Mouse (Mus musculus): ENCODE measurements at regions not wholly inside any gene's neighbourhood (a gene's known extent, or its start where the extent isn't known, plus 50 kb on each side); places are given as distances from the start of the nearest gene placed in this dataset.

- no peak for TF ChIP-seq POLR2A (IDR thresholded peaks at IDR 0.05; ENCODE audit: borderline replicate concordance, extremely low read depth, insufficient read depth, insufficient read length, poor library complexity, severe bottlenecking)
- TF ChIP-seq CTCF (IDR thresholded peaks at IDR 0.05; ENCODE audit: borderline replicate concordance, extremely low read depth, insufficient read depth, insufficient read length), result peak; percentile 59; the same call in 1 of the 2 replicates
- DNase-seq (ENCODE audit: low read depth), result peak; percentile 40
These were observed 123.8 kb downstream of the Sec61b start for GRCm38 (mm10) chr4:47598216-47598615.

- no peak for DNase-seq (ENCODE audit: low read depth)
- TF ChIP-seq CTCF (IDR thresholded peaks at IDR 0.05; ENCODE audit: borderline replicate concordance, extremely low read depth, insufficient read depth, insufficient read length) (no peak), POLR2A (IDR thresholded peaks at IDR 0.05; ENCODE audit: borderline replicate concordance, extremely low read depth, insufficient read depth, insufficient read length, poor library complexity, severe bottlenecking) (no peak)
These were observed 127.0 kb downstream of the Sec61b start for GRCm38 (mm10) chr4:47601301-47602070.

GRCm38 (mm10) chr4:47603378-47603777 lies 128.9 kb downstream of the Sec61b start:
- DNase-seq (ENCODE audit: low read depth), result no peak
- TF ChIP-seq CTCF (IDR thresholded peaks at IDR 0.05; ENCODE audit: borderline replicate concordance, extremely low read depth, insufficient read depth, insufficient read length) (no peak), POLR2A (IDR thresholded peaks at IDR 0.05; ENCODE audit: borderline replicate concordance, extremely low read depth, insufficient read depth, insufficient read length, poor library complexity, severe bottlenecking) (no peak)

- DNase-seq (ENCODE audit: low read depth), result peak; percentile 53
- TF ChIP-seq POLR2A (IDR thresholded peaks at IDR 0.05; ENCODE audit: borderline replicate concordance, extremely low read depth, insufficient read depth, insufficient read length, poor library complexity, severe bottlenecking), result no peak
These were observed 129.5 kb downstream of the Sec61b start for GRCm38 (mm10) chr4:47603847-47604397.

- TF ChIP-seq POLR2A (IDR thresholded peaks at IDR 0.05; ENCODE audit: borderline replicate concordance, extremely low read depth, insufficient read depth, insufficient read length, poor library complexity, severe bottlenecking), result no peak
- no peak for TF ChIP-seq CTCF (IDR thresholded peaks at IDR 0.05; ENCODE audit: borderline replicate concordance, extremely low read depth, insufficient read depth, insufficient read length)
- DNase-seq (ENCODE audit: low read depth), result no peak
These were observed 131.2 kb downstream of the Sec61b start for GRCm38 (mm10) chr4:47605676-47606075.

GRCm38 (mm10) chr4:47608673-47609072 lies 134.2 kb downstream of the Sec61b start:
- DNase-seq (ENCODE audit: low read depth), result peak; percentile 92
- TF ChIP-seq POLR2A (IDR thresholded peaks at IDR 0.05; ENCODE audit: borderline replicate concordance, extremely low read depth, insufficient read depth, insufficient read length, poor library complexity, severe bottlenecking) (no peak), CTCF (IDR thresholded peaks at IDR 0.05; ENCODE audit: borderline replicate concordance, extremely low read depth, insufficient read depth, insufficient read length) (no peak)

- peak; percentile 38 for DNase-seq (ENCODE audit: low read depth)
- TF ChIP-seq POLR2A (IDR thresholded peaks at IDR 0.05; ENCODE audit: borderline replicate concordance, extremely low read depth, insufficient read depth, insufficient read length, poor library complexity, severe bottlenecking) (no peak), CTCF (IDR thresholded peaks at IDR 0.05; ENCODE audit: borderline replicate concordance, extremely low read depth, insufficient read depth, insufficient read length) (no peak)
These were observed 136.5 kb downstream of the Sec61b start for GRCm38 (mm10) chr4:47610913-47611312.

- TF ChIP-seq POLR2A (IDR thresholded peaks at IDR 0.05; ENCODE audit: borderline replicate concordance, extremely low read depth, insufficient read depth, insufficient read length, poor library complexity, severe bottlenecking) (no peak), CTCF (IDR thresholded peaks at IDR 0.05; ENCODE audit: borderline replicate concordance, extremely low read depth, insufficient read depth, insufficient read length) (no peak)
- DNase-seq (ENCODE audit: low read depth), result no peak
These were observed 142.1 kb downstream of the Sec61b start for GRCm38 (mm10) chr4:47616525-47616924.

- TF ChIP-seq POLR2A (IDR thresholded peaks at IDR 0.05; ENCODE audit: borderline replicate concordance, extremely low read depth, insufficient read depth, insufficient read length, poor library complexity, severe bottlenecking) (no peak), CTCF (IDR thresholded peaks at IDR 0.05; ENCODE audit: borderline replicate concordance, extremely low read depth, insufficient read depth, insufficient read length) (no peak)
- no peak for DNase-seq (ENCODE audit: low read depth)
These were observed 146.2 kb downstream of the Sec61b start for GRCm38 (mm10) chr4:47620700-47621099.

- peak; percentile 28 for DNase-seq (ENCODE audit: low read depth)
- TF ChIP-seq CTCF (IDR thresholded peaks at IDR 0.05; ENCODE audit: borderline replicate concordance, extremely low read depth, insufficient read depth, insufficient read length), result no peak
These were observed 148.6 kb downstream of the Sec61b start for GRCm38 (mm10) chr4:47622851-47623743.

GRCm38 (mm10) chr4:47630006-47630405 lies 155.5 kb downstream of the Sec61b start:
- no peak for TF ChIP-seq CTCF (IDR thresholded peaks at IDR 0.05; ENCODE audit: borderline replicate concordance, extremely low read depth, insufficient read depth, insufficient read length)
- no peak for TF ChIP-seq POLR2A (IDR thresholded peaks at IDR 0.05; ENCODE audit: borderline replicate concordance, extremely low read depth, insufficient read depth, insufficient read length, poor library complexity, severe bottlenecking)
- no peak for DNase-seq (ENCODE audit: low read depth)

Data from brain, embryonic 14.5 days (tissue).